Mouse (Mus musculus) thymus, adult 2 months (tissue): ENCODE results near the gene Acbd7. TPM values are rescaled to one million over a fixed set of nuclear protein-coding genes. Genes with fewer than 3 reads are reported as not detected.
A peak's percentile ranks its signal among the peaks of the same experiment; 100 is the strongest.

Source experiments
- DNase-seq: peaks from one replicate; pipeline ENCODE4 v3.0.0; 2021
- H3K27ac ChIP-seq: fragments of 200-500 bp; 2 replicates; pipeline ENCODE4 v1.5.1; 2012; ENCODE audit warnings: low read length, control low read depth; ENCODE audit not compliant: control insufficient read depth, insufficient read depth
- H3K27me3 ChIP-seq: fragments of 200-500 bp; 2 replicates; pipeline ENCODE4 v1.6.1; 2012; ENCODE audit warnings: mild to moderate bottlenecking, low read length, moderate library complexity, mixed read lengths; ENCODE audit not compliant: control insufficient read depth, insufficient read depth
- H3K36me3 ChIP-seq: fragments of 200-500 bp; 2 replicates; pipeline ENCODE4 v1.6.1; 2012; ENCODE audit warnings: mild to moderate bottlenecking, low read length, moderate library complexity; ENCODE audit not compliant: control insufficient read depth, insufficient read depth
- H3K4me1 ChIP-seq: fragments of 200-500 bp; replicated peaks from 2 replicates; pipeline ENCODE4 v1.6.1; 2012; ENCODE audit warnings: low read length; ENCODE audit not compliant: control insufficient read depth, insufficient read depth
- H3K4me3 ChIP-seq: fragments of 200-500 bp; 2 replicates; pipeline ENCODE4 v1.5.1; 2012; ENCODE audit warnings: mild to moderate bottlenecking, low read length, control low read depth, moderate library complexity; ENCODE audit not compliant: control insufficient read depth, insufficient read depth
- CTCF ChIP-seq: fragments of 200-500 bp; IDR thresholded peaks from 2 replicates; pipeline ENCODE4 v1.5.1; 2012; ENCODE audit warnings: mild to moderate bottlenecking, control low read depth, low read length, moderate library complexity, borderline replicate concordance; ENCODE audit not compliant: control insufficient read depth, poor library complexity, insufficient read depth; ENCODE audit errors: extremely low read depth
- POLR2A ChIP-seq: fragments of 200-500 bp; IDR thresholded peaks from 2 replicates; pipeline ENCODE4 v1.6.1; 2012; ENCODE audit warnings: mild to moderate bottlenecking, low read length, control low read depth, moderate library complexity; ENCODE audit not compliant: control insufficient read depth, poor library complexity, insufficient read depth; ENCODE audit errors: extremely low read depth
- WGBS: fragments of 180-500 bp; shearing (Covaris S2); methylation state at CpG from one replicate; pipeline ENCODE4 v1.1.7; 2018; 5-methylcytosine and 5-hydroxymethylcytosine counted together
- polyA plus RNA-seq: library from polyadenylated mRNA; depleted of rRNA; stranded (reverse); fragments of >200 nt; gene quantifications from 2 replicates; pipeline ENCODE4 v1.2.3, GENCODE M21; 2012

The Acbd7 gene
- polyA plus RNA-seq, 1 experiment, result not detected

- DNase-seq, result no peak
- Histone ChIP-seq H3K4me1 (peaks cover 7% of the 10 kb centered on the region), H3K27me3 (no peaks in the 10 kb centered on the region), H3K36me3 (no peaks in the 10 kb centered on the region; the same call in 1 of the 2 replicates), H3K27ac (no peak overlapping the region), H3K4me3 (no peak overlapping the region)
- TF ChIP-seq POLR2A (no peak), CTCF (no peak)
- WGBS, result 51% methylated on average over 12 of the region's 12 CpGs
These were observed 2.2 kb upstream of the Acbd7 start for GRCm38 (mm10) chr2:3333761-3334160.

GRCm38 (mm10) chr2:3348422-3348821, 12.5 kb downstream of the Acbd7 start:
- WGBS, result 90% methylated on average over 4 of the region's 4 CpGs
- no peaks in the 10 kb centered on the region for H3K27me3 ChIP-seq
- no peak for DNase-seq
- H3K27ac ChIP-seq, result no peak overlapping the region
- H3K4me3 ChIP-seq, result no peak overlapping the region
- TF ChIP-seq CTCF, result no peak
- TF ChIP-seq POLR2A, result no peak
- H3K4me1 ChIP-seq, result no peaks in the 10 kb centered on the region
- H3K36me3 ChIP-seq, result no peaks in the 10 kb centered on the region

GRCm38 (mm10) chr2:3348919-3349318, 13.0 kb downstream of the Acbd7 start:
- Histone ChIP-seq H3K4me1 (no peaks in the 10 kb centered on the region), H3K36me3 (no peaks in the 10 kb centered on the region), H3K27ac (no peak overlapping the region), H3K27me3 (no peaks in the 10 kb centered on the region), H3K4me3 (no peak overlapping the region)
- DNase-seq, result peak; percentile 24
- no peak for TF ChIP-seq POLR2A
- TF ChIP-seq CTCF, result no peak
- WGBS, result 8% methylated on average over 3 of the region's 3 CpGs

- H3K4me1 ChIP-seq, result no peaks in the 10 kb centered on the region
- TF ChIP-seq CTCF, result no peak
- TF ChIP-seq POLR2A, result no peak
- no peaks in the 10 kb centered on the region for H3K27me3 ChIP-seq
- DNase-seq, result no peak
- no peaks in the 10 kb centered on the region for H3K36me3 ChIP-seq
- H3K27ac ChIP-seq, result no peak overlapping the region
- H3K4me3 ChIP-seq, result no peak overlapping the region
These were observed 17.2 kb downstream of the Acbd7 start for GRCm38 (mm10) chr2:3353160-3353559.

GRCm38 (mm10) chr2:3355793-3356192, 19.8 kb downstream of the Acbd7 start:
- TF ChIP-seq CTCF (no peak), POLR2A (no peak)
- Histone ChIP-seq H3K4me1 (no peaks in the 10 kb centered on the region), H3K27me3 (no peaks in the 10 kb centered on the region), H3K4me3 (no peak overlapping the region), H3K36me3 (no peaks in the 10 kb centered on the region), H3K27ac (no peak overlapping the region)
- 79% methylated on average over 8 of the region's 8 CpGs for WGBS
- no peak for DNase-seq

GRCm38 (mm10) chr2:3356311-3356710, 20.3 kb downstream of the Acbd7 start:
- Histone ChIP-seq H3K4me3 (no peak overlapping the region), H3K27ac (no peak overlapping the region), H3K4me1 (no peaks in the 10 kb centered on the region), H3K36me3 (no peaks in the 10 kb centered on the region), H3K27me3 (no peaks in the 10 kb centered on the region)
- DNase-seq, result no peak
- TF ChIP-seq CTCF, result no peak
- no peak for TF ChIP-seq POLR2A
- 93% methylated on average over 3 of the region's 3 CpGs for WGBS

GRCm38 (mm10) chr2:3357887-3358286, 21.9 kb downstream of the Acbd7 start:
- Histone ChIP-seq H3K36me3 (no peaks in the 10 kb centered on the region), H3K4me1 (no peaks in the 10 kb centered on the region), H3K27ac (no peak overlapping the region), H3K4me3 (no peak overlapping the region), H3K27me3 (no peaks in the 10 kb centered on the region)
- WGBS, result 83% methylated on average over 3 of the region's 3 CpGs
- no peak for DNase-seq
- TF ChIP-seq POLR2A, result no peak
- no peak for TF ChIP-seq CTCF
